Mouse (Mus musculus) layer of hippocampus, adult 2 months (tissue): ENCODE measurements around the gene Nup62. TPM values are rescaled to one million over a fixed set of nuclear protein-coding genes. Genes with fewer than 3 reads are reported as not detected.

Experiments
- DNase-seq, 2 experiments: peaks; one replicate each; pipeline ENCODE4 v3.0.0; 2022; ENCODE audit warnings: low spot score in 2 of 2
- H3K27ac ChIP-seq: fragments of 200-600 bp; 2 replicates; pipeline ENCODE4 v1.8.1; 2022
- H3K4me3 ChIP-seq: fragments of 200-600 bp; 2 replicates; pipeline ENCODE4 v1.8.1; 2022; ENCODE audit warnings: mild to moderate bottlenecking
- CTCF ChIP-seq: fragments of 200-600 bp; conservative IDR thresholded peaks from 2 replicates; pipeline ENCODE4 v1.8.1; 2022; ENCODE audit warnings: antibody characterized with exemption, mild to moderate bottlenecking, moderate library complexity
- total RNA-seq, 2 experiments: library from RNA; stranded (reverse); gene quantifications; 2 replicates each; pipeline ENCODE4 v1.2.3; 2021

Nup62 gene
- total RNA-seq, 2 experiments from 2014 or later, result 29.7 to 33.2 TPM

GRCm38 (mm10) chr7:44853596-44854355, 37.9 kb downstream of the Nup62 start:
- no peak for DNase-seq
- peak overlapping the region; percentile 65 for H3K4me3 ChIP-seq
- TF ChIP-seq CTCF, result no peak
- H3K27ac ChIP-seq, result peak overlapping the region; percentile 94

- H3K4me3 ChIP-seq, result peak overlapping the region; percentile 65
- no peak for TF ChIP-seq CTCF
- peak; percentile 72 to 73 for DNase-seq
Observed at GRCm38 (mm10) chr7:44854356-44855031, 38.6 kb downstream of the Nup62 start.

GRCm38 (mm10) chr7:44855036-44855435, 39.1 kb downstream of the Nup62 start:
- no peak for DNase-seq
- peak; percentile 61 for TF ChIP-seq CTCF
- peak overlapping the region; percentile 65 for H3K4me3 ChIP-seq
- peak overlapping the region; percentile 94 for H3K27ac ChIP-seq

More at GRCm38 (mm10) chr7:44854356-44855031, 38.6 kb downstream of the Nup62 start:
- H3K27ac ChIP-seq, result peak overlapping the region; percentile 94

- no peak for DNase-seq
- no peak for TF ChIP-seq CTCF
- Histone ChIP-seq H3K4me3 (peak overlapping the region; percentile 94), H3K27ac (peak overlapping the region; percentile 92)
Observed at GRCm38 (mm10) chr7:44856265-44856916, 40.5 kb downstream of the Nup62 start.

- peak; percentile 91 to 94 for DNase-seq
- H3K4me3 ChIP-seq, result peak within 1 kb of the TSS; percentile 94
- peak within 1 kb of the TSS; percentile 92 for H3K27ac ChIP-seq
- no peak; the same call in 1 of the 2 replicates for TF ChIP-seq CTCF
Observed at GRCm38 (mm10) chr7:44857042-44857552, 41.2 kb downstream of the Nup62 start, which contains the start of gene Pnkp. Gene Pnkp, plus strand, starts transcription at chr7:44857139.

GRCm38 (mm10) chr7:44857905-44858304, 42.0 kb downstream of the Nup62 start:
- Histone ChIP-seq H3K27ac (peak overlapping the region; percentile 92), H3K4me3 (peak overlapping the region; percentile 94)
- no peak for TF ChIP-seq CTCF
- DNase-seq, result no peak

- TF ChIP-seq CTCF, result no peak
- no peak for DNase-seq
- Histone ChIP-seq H3K27ac (no peak overlapping the region), H3K4me3 (no peak overlapping the region)
Observed at GRCm38 (mm10) chr7:44859896-44860295, 44.0 kb downstream of the Nup62 start.

- peak; percentile 53 to 66 for DNase-seq
- H3K27ac ChIP-seq, result peak overlapping the region; percentile 57; the same call in 1 of the 2 replicates
- H3K4me3 ChIP-seq, result no peak overlapping the region; the same call in 1 of the 2 replicates
- TF ChIP-seq CTCF, result peak; percentile 95
Observed at GRCm38 (mm10) chr7:44860576-44861428, 44.9 kb downstream of the Nup62 start.

- no peak for DNase-seq
- Histone ChIP-seq H3K4me3 (no peak overlapping the region), H3K27ac (peak overlapping the region; percentile 57; the same call in 1 of the 2 replicates)
- TF ChIP-seq CTCF, result no peak
Observed at GRCm38 (mm10) chr7:44861429-44861816, 45.5 kb downstream of the Nup62 start.

- DNase-seq, result no peak
- TF ChIP-seq CTCF, result no peak
- Histone ChIP-seq H3K4me3 (no peak overlapping the region), H3K27ac (peak overlapping the region; percentile 61; the same call in 1 of the 2 replicates)
Observed at GRCm38 (mm10) chr7:44862434-44862833, 46.5 kb downstream of the Nup62 start.

GRCm38 (mm10) chr7:44863210-44863609, 47.3 kb downstream of the Nup62 start:
- no peak for TF ChIP-seq CTCF
- H3K4me3 ChIP-seq, result no peak overlapping the region
- no peak for DNase-seq
- H3K27ac ChIP-seq, result peak overlapping the region; percentile 61; the same call in 1 of the 2 replicates
